Mouse (Mus musculus): ENCODE data around the gene Hmgn3. TPM values are rescaled to one million over a fixed set of nuclear protein-coding genes. Genes with fewer than 3 reads are reported as not detected.

Gene Hmgn3
- polyA plus RNA-seq, 1 experiment from 2014 or later: 182 TPM

- Histone ChIP-seq H3K9ac (ENCODE audit: low read depth, low read length) (no peak overlapping the region), H3K4me3 (ENCODE audit: low read depth, low read length) (no peak overlapping the region), H3K4me1 (ENCODE audit: control insufficient read depth, insufficient read depth, low read length) (no peaks in the 10 kb centered on the region), H3K9me3 (replicated peaks; ENCODE audit: control insufficient read depth, low read length, poor library complexity, severe bottlenecking) (no peaks in the 10 kb centered on the region), H3K27ac (ENCODE audit: low read length) (no peak overlapping the region), H3K27me3 (ENCODE audit: control insufficient read depth, insufficient read depth, low read depth, low read length) (no peaks in the 10 kb centered on the region), H3K4me2 (ENCODE audit: low read length) (no peak overlapping the region), H3K36me3 (ENCODE audit: control insufficient read depth, insufficient read depth, low read length) (no peaks in the 10 kb centered on the region)
- no peak for ATAC-seq
- WGBS: 48% methylated on average over 6 of the region's 6 CpGs
These were observed 64.2 kb downstream of the Hmgn3 start for GRCm38 (mm10) chr9:83082296-83082695.

GRCm38 (mm10) chr9:83079724-83080123 lies 66.8 kb downstream of the Hmgn3 start:
- no peak overlapping the region for H3K4me2 ChIP-seq (ENCODE audit: low read length)
- H3K9ac ChIP-seq (ENCODE audit: low read depth, low read length): no peak overlapping the region
- ATAC-seq: no peak
- 93% methylated on average over 3 of the region's 3 CpGs for WGBS
- no peak overlapping the region for H3K27ac ChIP-seq (ENCODE audit: low read length)
- no peaks in the 10 kb centered on the region for H3K36me3 ChIP-seq (ENCODE audit: control insufficient read depth, insufficient read depth, low read length)
- H3K4me3 ChIP-seq (ENCODE audit: low read depth, low read length): no peak overlapping the region
- H3K27me3 ChIP-seq (ENCODE audit: control insufficient read depth, insufficient read depth, low read depth, low read length): no peaks in the 10 kb centered on the region
- H3K4me1 ChIP-seq (ENCODE audit: control insufficient read depth, insufficient read depth, low read length): no peaks in the 10 kb centered on the region
- no peaks in the 10 kb centered on the region for H3K9me3 ChIP-seq (replicated peaks; ENCODE audit: control insufficient read depth, low read length, poor library complexity, severe bottlenecking)

DNA sequence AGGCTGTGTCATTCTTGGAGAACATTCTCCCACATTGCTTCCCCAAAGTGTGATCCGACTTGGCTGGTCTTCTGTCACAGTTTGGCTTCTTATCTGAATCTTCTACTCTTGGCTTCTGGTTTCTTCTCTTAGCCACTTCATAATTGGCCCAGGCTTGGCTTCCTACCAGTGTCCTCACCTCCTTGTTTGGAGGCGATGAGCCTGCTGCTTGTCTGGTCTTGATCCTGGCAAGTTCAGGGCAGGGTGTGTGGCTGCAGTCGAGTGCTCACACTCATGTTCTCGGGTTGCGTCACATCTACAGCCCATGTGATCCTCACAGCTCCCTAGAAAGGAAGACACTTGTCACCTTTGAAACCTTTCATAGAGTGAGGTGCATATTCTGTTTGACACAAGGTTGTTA lies 78.2 kb downstream of the Hmgn3 start:
- Histone ChIP-seq H3K4me3 (ENCODE audit: low read depth, low read length) (no peak overlapping the region), H3K27ac (ENCODE audit: low read length) (no peak overlapping the region), H3K9ac (ENCODE audit: low read depth, low read length) (no peak overlapping the region), H3K27me3 (ENCODE audit: control insufficient read depth, insufficient read depth, low read depth, low read length) (no peaks in the 10 kb centered on the region), H3K9me3 (replicated peaks; ENCODE audit: control insufficient read depth, low read length, poor library complexity, severe bottlenecking) (no peaks in the 10 kb centered on the region), H3K36me3 (ENCODE audit: control insufficient read depth, insufficient read depth, low read length) (no peaks in the 10 kb centered on the region), H3K4me1 (ENCODE audit: control insufficient read depth, insufficient read depth, low read length) (no peaks in the 10 kb centered on the region), H3K4me2 (ENCODE audit: low read length) (no peak overlapping the region)
- ATAC-seq: no peak
- 88% methylated on average over 5 of the region's 5 CpGs for WGBS

DNA sequence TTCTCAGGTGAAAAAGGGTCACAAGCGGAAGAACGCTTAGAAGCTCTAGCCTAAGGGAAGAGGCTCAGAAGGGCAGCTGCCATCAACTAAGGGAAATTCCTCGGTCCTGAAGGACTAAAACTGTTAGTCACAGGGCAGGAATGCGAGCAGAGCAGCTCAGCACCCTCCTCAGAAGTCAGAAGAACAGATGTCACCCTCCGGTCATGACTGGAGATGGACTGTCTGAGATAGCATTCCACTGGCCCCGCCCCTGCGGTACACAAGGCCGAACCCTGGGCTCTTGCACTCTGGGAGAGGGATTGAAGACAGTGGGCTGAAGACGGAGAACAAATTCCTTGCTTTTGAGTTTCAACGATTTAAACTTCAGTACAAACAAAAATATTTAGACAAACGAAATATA lies 85.2 kb downstream of the Hmgn3 start:
- H3K27me3 ChIP-seq (ENCODE audit: control insufficient read depth, insufficient read depth, low read depth, low read length): no peaks in the 10 kb centered on the region
- no peak overlapping the region for H3K9ac ChIP-seq (ENCODE audit: low read depth, low read length)
- 79% methylated on average over 11 of the region's 11 CpGs for WGBS
- H3K9me3 ChIP-seq (replicated peaks; ENCODE audit: control insufficient read depth, low read length, poor library complexity, severe bottlenecking): no peaks in the 10 kb centered on the region
- H3K36me3 ChIP-seq (ENCODE audit: control insufficient read depth, insufficient read depth, low read length): no peaks in the 10 kb centered on the region
- no peak overlapping the region for H3K4me3 ChIP-seq (ENCODE audit: low read depth, low read length)
- H3K4me1 ChIP-seq (ENCODE audit: control insufficient read depth, insufficient read depth, low read length): no peaks in the 10 kb centered on the region
- H3K27ac ChIP-seq (ENCODE audit: low read length): no peak overlapping the region
- no peak for ATAC-seq
- no peak overlapping the region for H3K4me2 ChIP-seq (ENCODE audit: low read length)

Other genes with a start within 250 kb of the Hmgn3 start
- gene Phip, start 171.2 kb downstream of the Hmgn3 start, polyA plus RNA-seq (2015; fragmentation: Nextera tagmentation; extraction: Ambion mirVana): 91.2 and 116 TPM in 2 replicates

All from midbrain, embryonic 16.5 days (tissue).